Mouse (Mus musculus): Measurements from ENCODE around the gene Tmem132c. TPM values are rescaled to one million over a fixed set of nuclear protein-coding genes. Genes with fewer than 3 reads are reported as not detected.

The Tmem132c gene
- polyA plus RNA-seq, 1 experiment from 2014 or later = 30.6 TPM

DNA sequence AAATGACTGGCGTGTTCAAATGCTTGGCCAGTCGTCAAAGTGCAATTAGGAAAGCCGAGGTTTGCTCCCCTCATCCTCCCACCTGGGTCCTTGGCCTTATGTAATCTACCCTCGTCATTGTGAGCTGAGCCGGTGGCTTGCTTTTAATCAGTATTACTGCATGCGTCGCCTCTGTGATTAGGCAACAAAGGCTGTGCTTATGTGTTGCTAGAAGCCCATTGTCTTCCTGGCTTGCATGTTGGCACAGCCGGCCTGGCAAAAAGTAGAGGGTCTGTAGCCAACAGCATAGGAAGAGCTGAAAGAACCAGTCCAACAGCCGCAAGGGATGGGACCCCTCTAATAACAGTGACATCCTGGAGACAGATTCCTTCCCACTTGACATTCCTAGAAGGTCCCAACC lies 239.3 kb downstream of the Tmem132c start:
- H3K9ac ChIP-seq = no peak overlapping the region
- 62% methylated on average over 9 of the region's 9 CpGs for WGBS
- H3K27me3 ChIP-seq = peaks cover 8% of the 10 kb centered on the region; the same call in 1 of the 2 replicates
- no peaks in the 10 kb centered on the region for H3K9me3 ChIP-seq (replicated peaks)
- peaks cover 36% of the 10 kb centered on the region for H3K4me1 ChIP-seq
- no peaks in the 10 kb centered on the region for H3K36me3 ChIP-seq
- ATAC-seq (ENCODE audit: low FRiP score) = no peak
- H3K4me2 ChIP-seq (replicated peaks) = no peak overlapping the region
- H3K27ac ChIP-seq = 0 out of 2 replicates have a peak overlapping the region, but pooled peaks have one; percentile 17
- H3K4me3 ChIP-seq = no peak overlapping the region

DNA sequence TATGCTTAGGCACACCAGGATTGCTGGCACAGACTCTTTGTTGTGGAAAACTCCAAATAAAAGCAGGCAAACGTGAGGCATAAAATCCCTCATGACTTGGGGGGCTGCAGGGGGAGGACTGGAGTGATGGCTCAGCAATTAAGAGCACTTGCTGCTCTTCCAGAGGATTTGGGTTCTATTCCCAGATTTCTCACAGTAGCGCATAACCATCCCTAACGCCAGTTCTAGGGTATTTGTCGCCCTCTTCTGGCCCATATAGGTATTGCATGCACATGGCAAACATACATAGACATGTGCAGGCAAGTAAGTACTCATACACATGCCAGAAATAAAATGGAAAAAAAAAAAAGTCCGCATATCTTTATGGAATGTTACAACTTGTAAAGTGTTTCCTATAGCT lies 239.8 kb downstream of the Tmem132c start:
- H3K27ac ChIP-seq = no peak overlapping the region
- H3K36me3 ChIP-seq = no peaks in the 10 kb centered on the region
- H3K9me3 ChIP-seq (replicated peaks) = no peaks in the 10 kb centered on the region
- H3K4me1 ChIP-seq = peaks cover 36% of the 10 kb centered on the region
- H3K27me3 ChIP-seq = peaks cover 8% of the 10 kb centered on the region; the same call in 1 of the 2 replicates
- H3K4me3 ChIP-seq = no peak overlapping the region
- no peak overlapping the region for H3K4me2 ChIP-seq (replicated peaks)
- no peak overlapping the region for H3K9ac ChIP-seq
- 28% methylated on average over 5 of the region's 5 CpGs for WGBS
- no peak for ATAC-seq (ENCODE audit: low FRiP score)

DNA sequence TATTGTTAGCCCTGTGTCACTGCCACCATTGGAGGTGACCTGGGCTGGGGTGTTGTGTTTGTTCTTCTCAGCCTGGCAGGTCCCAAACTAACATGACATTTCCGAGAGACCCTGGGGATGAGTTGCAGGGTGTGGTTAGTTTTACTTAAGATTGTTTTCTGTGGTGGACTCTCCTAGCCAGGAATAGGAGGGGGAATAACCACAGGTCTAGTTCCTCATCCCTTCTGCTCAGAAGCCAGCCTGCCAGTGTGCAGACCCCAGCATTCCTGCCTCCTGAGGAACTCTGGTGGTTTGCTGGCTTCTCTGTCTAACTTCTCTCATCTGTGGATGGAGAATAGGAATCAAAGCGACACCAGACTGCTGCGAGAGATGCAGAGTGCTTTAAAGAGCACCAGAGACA lies 240.7 kb downstream of the Tmem132c start:
- no peak for ATAC-seq (ENCODE audit: low FRiP score)
- Histone ChIP-seq H3K4me3 (no peak overlapping the region), H3K36me3 (no peaks in the 10 kb centered on the region), H3K9ac (no peak overlapping the region), H3K9me3 (replicated peaks) (peaks cover 5% of the 10 kb centered on the region; the same call in 1 of the 2 replicates), H3K4me1 (peaks cover 36% of the 10 kb centered on the region), H3K4me2 (replicated peaks) (no peak overlapping the region), H3K27ac (no peak overlapping the region), H3K27me3 (peaks cover 8% of the 10 kb centered on the region; the same call in 1 of the 2 replicates)
- 85% methylated on average over 3 of the region's 3 CpGs for WGBS

DNA sequence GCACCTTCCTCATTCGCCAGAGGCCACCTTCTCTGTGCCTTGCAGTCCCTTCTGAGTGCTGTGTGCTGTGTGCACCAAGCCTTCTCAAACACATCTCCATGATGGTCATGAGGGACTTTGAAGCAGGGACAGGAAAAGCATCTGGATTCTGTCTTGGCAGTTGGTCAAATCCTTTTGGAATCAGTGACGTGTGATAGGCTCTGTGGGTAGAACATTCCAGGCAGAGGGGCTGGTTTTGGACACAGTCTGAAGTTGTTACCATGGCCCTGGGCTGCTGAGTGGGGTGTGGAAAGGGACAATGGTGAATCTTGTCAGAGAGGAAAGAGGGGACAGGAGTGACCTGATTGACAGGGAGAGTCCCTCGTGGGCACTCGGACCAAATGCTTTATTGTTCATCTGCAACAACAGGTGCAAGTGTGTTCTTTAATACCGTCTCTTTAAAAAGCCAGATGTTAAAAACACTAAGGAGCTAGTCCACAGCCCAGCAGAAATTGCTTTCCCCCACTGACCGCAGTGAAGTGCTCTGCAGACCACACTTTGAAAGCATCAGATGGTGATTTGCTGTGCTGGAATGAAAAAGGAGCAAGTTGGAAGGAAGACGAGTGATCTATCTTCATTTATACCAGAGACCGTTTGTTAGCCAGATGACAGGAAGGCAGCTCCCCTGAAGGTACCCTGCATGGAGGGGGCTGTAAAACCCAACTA lies 242.5 kb downstream of the Tmem132c start:
- H3K9me3 ChIP-seq (replicated peaks) = peaks cover 5% of the 10 kb centered on the region; the same call in 1 of the 2 replicates
- H3K4me1 ChIP-seq = peaks cover 20% of the 10 kb centered on the region
- H3K36me3 ChIP-seq = no peaks in the 10 kb centered on the region
- H3K4me3 ChIP-seq = no peak overlapping the region
- H3K27ac ChIP-seq = no peak overlapping the region
- WGBS = 26% methylated on average over 8 of the region's 8 CpGs
- H3K9ac ChIP-seq = no peak overlapping the region
- ATAC-seq (ENCODE audit: low FRiP score) = no peak
- H3K4me2 ChIP-seq (replicated peaks) = no peak overlapping the region
- peaks cover 7% of the 10 kb centered on the region; the same call in 1 of the 2 replicates for H3K27me3 ChIP-seq

DNA sequence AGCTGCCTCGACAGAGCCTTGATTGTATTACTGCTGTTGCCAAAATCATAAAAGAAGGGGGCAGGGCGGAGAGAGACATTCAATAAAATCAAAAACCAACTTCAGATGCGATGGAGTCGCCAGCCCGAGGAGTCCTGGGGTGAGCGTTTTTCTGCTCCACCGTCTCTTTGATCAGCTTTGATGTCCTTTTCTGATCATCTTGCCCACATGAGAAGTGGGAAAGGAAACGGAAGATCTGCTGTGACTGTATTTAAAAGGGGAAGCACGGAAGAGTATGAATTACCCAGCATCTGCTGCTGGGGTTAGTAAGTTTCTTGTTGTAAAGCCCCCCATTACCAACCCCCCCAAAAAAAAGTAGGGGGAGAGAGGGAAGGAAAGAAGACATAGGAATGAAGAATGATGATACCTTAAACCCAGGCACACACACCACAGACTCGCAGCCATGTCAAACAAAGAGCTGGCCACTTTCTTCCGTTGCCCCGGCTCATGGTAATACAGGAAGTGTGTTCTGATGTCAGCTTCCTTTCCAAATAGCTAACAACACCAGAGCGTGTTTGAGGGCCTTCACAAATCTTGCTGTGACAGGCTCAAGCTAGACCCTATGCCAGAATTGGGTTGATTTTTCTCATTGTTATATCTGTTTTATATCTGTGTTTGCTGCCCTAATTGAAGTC lies 243.3 kb downstream of the Tmem132c start:
- no peaks in the 10 kb centered on the region for H3K36me3 ChIP-seq
- H3K4me3 ChIP-seq = no peak overlapping the region
- H3K9ac ChIP-seq = no peak overlapping the region
- H3K4me2 ChIP-seq (replicated peaks) = no peak overlapping the region; the same call in 1 of the 2 replicates
- peaks cover 5% of the 10 kb centered on the region; the same call in 1 of the 2 replicates for H3K9me3 ChIP-seq (replicated peaks)
- peaks cover 16% of the 10 kb centered on the region for H3K4me1 ChIP-seq
- H3K27me3 ChIP-seq = peaks cover 3% of the 10 kb centered on the region; the same call in 1 of the 2 replicates
- no peak for ATAC-seq (ENCODE audit: low FRiP score)
- 32% methylated on average over 13 of the region's 13 CpGs for WGBS
- H3K27ac ChIP-seq = no peak overlapping the region

DNA sequence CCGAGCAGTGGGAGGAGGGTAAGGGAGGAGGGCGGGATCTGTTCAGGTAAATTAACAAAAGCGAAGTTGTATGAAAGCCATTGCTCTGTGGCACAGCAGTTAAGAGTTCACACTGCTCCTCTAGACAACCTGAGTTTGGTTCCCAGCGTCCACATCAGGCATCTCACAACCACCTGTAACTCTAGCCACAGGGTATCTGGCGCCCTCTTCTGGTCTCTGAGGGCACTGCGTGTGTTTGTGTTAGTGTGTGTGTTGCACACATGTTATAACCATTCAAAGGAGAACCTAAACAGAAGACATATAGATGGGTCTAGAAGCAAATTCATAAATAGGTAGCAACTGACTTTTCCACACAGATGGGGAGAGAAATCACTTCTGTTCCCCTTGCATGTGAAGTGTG lies 245.6 kb downstream of the Tmem132c start:
- Histone ChIP-seq H3K4me1 (peaks cover 16% of the 10 kb centered on the region), H3K4me3 (no peak overlapping the region), H3K27ac (no peak overlapping the region), H3K36me3 (no peaks in the 10 kb centered on the region), H3K27me3 (no peaks in the 10 kb centered on the region), H3K4me2 (replicated peaks) (no peak overlapping the region), H3K9ac (no peak overlapping the region), H3K9me3 (replicated peaks) (peaks cover 5% of the 10 kb centered on the region; the same call in 1 of the 2 replicates)
- no peak for ATAC-seq (ENCODE audit: low FRiP score)
- 84% methylated on average over 6 of the region's 6 CpGs for WGBS

DNA sequence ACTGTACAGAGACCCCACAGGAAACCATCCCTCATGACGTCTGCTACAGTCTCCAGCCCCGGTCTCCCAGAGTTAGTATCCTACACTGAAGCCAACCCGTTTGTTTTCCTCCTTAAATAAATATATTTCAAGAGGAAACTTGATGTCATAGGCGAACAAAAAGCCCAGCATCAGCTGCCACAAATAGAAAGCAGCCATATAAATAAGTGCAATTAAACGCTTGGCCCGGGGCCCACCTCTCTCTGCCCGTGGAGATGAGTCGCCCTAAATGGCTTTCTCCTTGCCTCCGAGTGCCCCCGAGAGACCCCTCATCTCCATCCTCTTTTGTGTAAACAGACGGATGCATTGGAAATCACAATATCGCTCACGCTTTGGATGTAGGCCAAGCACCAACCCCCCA lies 247.1 kb downstream of the Tmem132c start:
- Histone ChIP-seq H3K9me3 (replicated peaks) (peaks cover 5% of the 10 kb centered on the region; the same call in 1 of the 2 replicates), H3K27me3 (no peaks in the 10 kb centered on the region), H3K36me3 (no peaks in the 10 kb centered on the region), H3K27ac (no peak overlapping the region), H3K9ac (no peak overlapping the region), H3K4me1 (peaks cover 15% of the 10 kb centered on the region), H3K4me2 (replicated peaks) (no peak overlapping the region), H3K4me3 (no peak overlapping the region)
- ATAC-seq (ENCODE audit: low FRiP score) = no peak
- WGBS = 78% methylated on average over 13 of the region's 13 CpGs

DNA sequence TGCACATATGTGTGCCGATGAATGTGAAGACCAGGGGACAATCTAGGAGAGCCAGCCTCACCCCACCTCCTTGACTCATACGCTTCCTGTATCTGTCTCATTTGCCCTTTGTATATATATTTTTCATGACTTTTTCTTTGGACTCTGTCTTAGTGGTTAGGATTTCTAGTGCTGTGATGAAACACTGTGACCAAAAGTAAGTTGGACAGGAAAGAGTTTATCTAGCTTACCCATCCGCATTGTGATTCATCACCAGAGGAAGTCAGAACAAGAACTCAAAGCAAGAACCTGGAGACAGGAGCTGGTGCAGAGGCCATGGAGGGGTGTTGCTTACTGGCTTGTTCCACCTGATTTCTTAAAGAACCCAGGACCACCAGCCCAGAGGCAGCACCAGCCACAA lies 250.1 kb downstream of the Tmem132c start:
- Histone ChIP-seq H3K27ac (no peak overlapping the region), H3K36me3 (no peaks in the 10 kb centered on the region), H3K4me3 (no peak overlapping the region), H3K4me1 (peaks cover 1% of the 10 kb centered on the region; the same call in 1 of the 2 replicates), H3K9ac (no peak overlapping the region), H3K4me2 (replicated peaks) (no peak overlapping the region), H3K9me3 (replicated peaks) (peaks cover 5% of the 10 kb centered on the region; the same call in 1 of the 2 replicates), H3K27me3 (no peaks in the 10 kb centered on the region)
- 90% methylated on average over 3 of the region's 3 CpGs for WGBS
- ATAC-seq (ENCODE audit: low FRiP score) = no peak

DNA sequence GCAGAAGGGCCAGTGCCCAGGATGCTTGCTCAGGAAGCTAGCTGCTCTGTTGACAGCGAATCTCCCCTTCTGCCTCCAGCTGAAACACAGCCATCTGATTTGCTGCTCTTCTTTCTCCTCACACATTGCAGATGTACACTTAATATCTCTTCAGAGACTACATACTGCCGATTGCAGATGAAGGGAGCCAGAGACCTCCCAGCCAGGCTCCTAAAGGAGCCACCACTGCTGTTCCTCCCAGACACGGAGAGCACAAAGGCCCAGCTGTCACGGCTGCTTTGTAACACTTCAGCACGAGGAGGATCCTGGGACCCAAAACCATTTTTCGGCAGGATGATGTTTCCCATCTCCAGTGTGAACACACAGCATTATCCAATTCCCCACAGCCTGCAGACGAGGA lies 255.3 kb downstream of the Tmem132c start:
- Histone ChIP-seq H3K4me1 (peaks cover 7% of the 10 kb centered on the region; the same call in 1 of the 2 replicates), H3K36me3 (no peaks in the 10 kb centered on the region), H3K9ac (no peak overlapping the region), H3K27ac (0 out of 2 replicates have a peak overlapping the region, but pooled peaks have one; percentile 14), H3K27me3 (no peaks in the 10 kb centered on the region), H3K9me3 (replicated peaks) (no peaks in the 10 kb centered on the region), H3K4me2 (replicated peaks) (no peak overlapping the region), H3K4me3 (no peak overlapping the region)
- no peak for ATAC-seq (ENCODE audit: low FRiP score)
- 50% methylated on average over 7 of the region's 7 CpGs for WGBS

DNA sequence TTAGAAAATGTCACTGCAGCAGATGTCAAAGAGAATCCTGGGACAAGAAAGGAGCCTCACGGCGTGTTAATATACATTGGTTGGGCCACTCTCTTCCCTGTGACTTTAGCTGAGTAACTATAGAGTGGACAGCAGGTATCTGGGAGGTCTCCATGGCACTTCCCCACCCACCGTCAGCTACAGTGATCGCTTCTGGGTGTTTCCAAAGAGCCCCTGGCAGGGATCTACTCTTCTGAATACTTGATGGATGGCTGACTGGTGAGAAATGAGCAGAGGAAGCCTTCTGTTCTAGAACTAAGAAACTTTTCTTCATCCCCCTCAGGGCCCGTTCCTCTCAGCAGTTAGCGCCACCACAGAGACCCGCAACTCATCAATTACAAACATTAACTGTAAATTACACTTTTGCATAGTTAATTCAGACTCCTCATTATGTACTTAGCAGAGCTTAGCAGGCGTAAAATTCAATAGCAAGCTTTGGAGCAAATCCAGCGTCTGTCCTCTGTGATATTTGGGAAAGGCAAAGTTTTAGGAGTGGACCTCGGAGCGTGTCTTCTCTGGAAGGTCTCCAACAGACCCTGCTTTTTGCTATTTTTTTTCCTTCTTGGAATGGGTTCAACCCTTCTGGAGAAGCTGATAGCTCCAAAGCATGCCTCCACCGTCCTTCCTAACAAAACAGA lies 257.7 kb downstream of the Tmem132c start:
- Histone ChIP-seq H3K9ac (no peak overlapping the region), H3K27me3 (no peaks in the 10 kb centered on the region), H3K4me3 (no peak overlapping the region), H3K4me1 (peaks cover 7% of the 10 kb centered on the region; the same call in 1 of the 2 replicates), H3K9me3 (replicated peaks) (no peaks in the 10 kb centered on the region), H3K4me2 (replicated peaks) (no peak overlapping the region), H3K36me3 (no peaks in the 10 kb centered on the region), H3K27ac (no peak overlapping the region)
- 56% methylated on average over 12 of the region's 12 CpGs for WGBS
- ATAC-seq (ENCODE audit: low FRiP score) = no peak

DNA sequence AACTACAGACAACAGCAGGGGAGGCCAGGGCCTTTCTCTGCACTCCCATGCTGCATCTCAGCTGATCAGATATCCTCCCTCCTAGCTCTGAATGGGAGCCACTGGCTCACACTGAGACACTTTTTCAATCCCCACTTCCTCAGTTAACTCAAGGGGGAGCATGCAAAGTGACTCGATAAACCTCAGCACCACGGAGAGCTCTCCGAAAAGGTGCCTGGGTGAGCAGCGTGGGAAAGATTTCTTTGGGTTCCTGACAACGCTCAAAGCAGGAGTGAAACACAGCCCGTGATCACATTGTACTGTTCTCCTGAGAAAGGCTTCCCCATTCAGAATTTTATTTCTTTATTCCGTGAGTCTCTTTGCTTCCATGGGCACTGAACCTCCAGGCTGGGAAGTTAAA lies 261.2 kb downstream of the Tmem132c start:
- ATAC-seq (ENCODE audit: low FRiP score) = no peak
- Histone ChIP-seq H3K9ac (no peak overlapping the region), H3K4me3 (no peak overlapping the region), H3K9me3 (replicated peaks) (no peaks in the 10 kb centered on the region), H3K4me1 (peaks cover 2% of the 10 kb centered on the region; the same call in 1 of the 2 replicates), H3K27me3 (no peaks in the 10 kb centered on the region), H3K4me2 (replicated peaks) (no peak overlapping the region), H3K36me3 (no peaks in the 10 kb centered on the region), H3K27ac (no peak overlapping the region)
- WGBS = 47% methylated on average over 7 of the region's 7 CpGs

DNA sequence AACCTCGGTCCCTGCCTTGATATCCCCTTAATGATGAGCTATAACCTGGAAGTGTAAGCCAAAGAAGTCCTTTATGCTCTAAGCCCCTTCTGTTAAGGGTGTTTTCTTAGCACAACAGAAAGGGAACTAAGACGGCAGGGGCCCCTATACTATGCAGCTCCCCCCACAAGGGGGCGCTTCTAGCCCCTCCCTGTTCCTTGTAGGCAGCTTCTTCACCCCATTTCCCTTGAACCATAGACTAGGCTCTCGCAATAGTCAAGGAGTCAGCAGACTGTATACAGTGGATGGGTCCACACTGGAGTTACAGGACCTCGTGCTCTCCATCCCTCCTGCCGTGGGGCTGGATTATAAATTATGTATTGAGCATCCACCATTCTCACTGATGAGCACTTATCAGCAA lies 264.1 kb downstream of the Tmem132c start:
- H3K9ac ChIP-seq = no peak overlapping the region
- no peaks in the 10 kb centered on the region for H3K4me1 ChIP-seq
- H3K36me3 ChIP-seq = no peaks in the 10 kb centered on the region
- H3K4me3 ChIP-seq = no peak overlapping the region
- no peak overlapping the region for H3K27ac ChIP-seq
- WGBS = 70% methylated on average over 6 of the region's 6 CpGs
- H3K4me2 ChIP-seq (replicated peaks) = no peak overlapping the region
- H3K27me3 ChIP-seq = no peaks in the 10 kb centered on the region
- H3K9me3 ChIP-seq (replicated peaks) = no peaks in the 10 kb centered on the region
- no peak for ATAC-seq (ENCODE audit: low FRiP score)
